7 mouse cellular contexts compared by ENCODE assay signal in genomic region chr8:123333091-123333587, GRCm38 (mm10). TPM values are rescaled to one million over a fixed set of nuclear protein-coding genes. Genes with fewer than 3 reads are reported as not detected.
A peak's percentile ranks its signal among the peaks of the same experiment; 100 is the strongest.
DNase-seq lines count a peak whose midpoint lies in the region; ATAC-seq and TF ChIP-seq lines count a peak whose summit lies in the region.

No protein-coding gene starts in this region.

- WGBS in embryonic facial prominence, embryonic 11.5 days = 3% methylated on average over 19 of the region's 21 CpGs
- 3% methylated on average over 21 of the region's 21 CpGs for WGBS in hindbrain, embryonic 14.5 days

- peak overlapping the region; percentile 2 for H3ac ChIP-seq in myocyte (ENCODE audit: control insufficient read depth, insufficient read length)

- peak; percentile 19; the same call in 1 of the 2 replicates for ATAC-seq in embryonic facial prominence, embryonic 11.5 days (replicated peaks; ENCODE audit: insufficient number of reproducible peaks, low FRiP score, low TSS enrichment, low read depth)
- ATAC-seq in hindbrain, embryonic 14.5 days (ENCODE audit: low FRiP score) = peak; percentile 26

- no peak for TF ChIP-seq POLR2A in myocyte (IDR thresholded peaks at IDR 0.05; ENCODE audit: insufficient read length, low read depth)

- intact Hi-C loops in left cerebral cortex, postnatal 36 days (cut with DNase I) = no loop called here
- intact Hi-C loops in gastrocnemius, postnatal 36 days (cut with DNase I) = no loop called here

- peak overlapping the region; percentile 92 for H3K4me2 ChIP-seq in embryonic facial prominence, embryonic 11.5 days (ENCODE audit: low read depth, low read length)
- peak overlapping the region; percentile 86 for H3K4me2 ChIP-seq in hindbrain, embryonic 14.5 days (replicated peaks)
- peak overlapping the region; percentile 64 for H3K4me2 ChIP-seq in myocyte (ENCODE audit: low read depth)

- no peaks in the 10 kb centered on the region for H3K9me3 ChIP-seq in embryonic facial prominence, embryonic 11.5 days (replicated peaks; ENCODE audit: control insufficient read depth, low read length)
- H3K9me3 ChIP-seq in hindbrain, embryonic 14.5 days (ENCODE audit: control insufficient read depth, low read length) = no peaks in the 10 kb centered on the region

- H3K4me1 ChIP-seq in embryonic facial prominence, embryonic 11.5 days (ENCODE audit: control insufficient read depth, insufficient read depth, low read length) = peaks cover 3% of the 10 kb centered on the region
- peaks cover 17% of the 10 kb centered on the region for H3K4me1 ChIP-seq in hindbrain, embryonic 14.5 days (replicated peaks; ENCODE audit: control insufficient read depth, insufficient read depth, low read length)

- peak; percentile 16 to 22 for DNase-seq in left cerebral cortex, postnatal 36 days (ENCODE audit: low spot score in 2 of 2)
- no peak for DNase-seq in left cerebral cortex, adult 8-10 months (ENCODE audit: low spot score in 2 of 2)
- no peak for DNase-seq in embryonic facial prominence, embryonic 11.5 days (ENCODE audit: low spot score)
- DNase-seq in hindbrain, embryonic 14.5 days (ENCODE audit: low spot score) = peak; percentile 38
- no peak for DNase-seq in thymus, adult 18-20 months
- DNase-seq in gastrocnemius, postnatal 36 days = no peak

- H3K4me3 ChIP-seq in embryonic facial prominence, embryonic 11.5 days (ENCODE audit: low read depth, low read length) = peak overlapping the region; percentile 60
- peak overlapping the region; percentile 93 for H3K4me3 ChIP-seq in hindbrain, embryonic 14.5 days (replicated peaks; ENCODE audit: low read length)
- peak overlapping the region; percentile 22 for H3K4me3 ChIP-seq in myocyte

- H3K27me3 ChIP-seq in embryonic facial prominence, embryonic 11.5 days (ENCODE audit: control insufficient read depth, insufficient read depth, low read length) = 0 out of 2 replicates have a peak, but pooled peaks cover 4% of the 10 kb centered on the region
- no peaks in the 10 kb centered on the region for H3K27me3 ChIP-seq in hindbrain, embryonic 14.5 days (ENCODE audit: control insufficient read depth, insufficient read depth, low read length)
- no peaks in the 10 kb centered on the region for H3K27me3 ChIP-seq in myocyte (ENCODE audit: control insufficient read depth, insufficient read depth, insufficient read length)

- no peaks in the 10 kb centered on the region for H3K79me2 ChIP-seq in myocyte (ENCODE audit: control insufficient read depth, insufficient read depth)

- H3K36me3 ChIP-seq in embryonic facial prominence, embryonic 11.5 days (replicated peaks; ENCODE audit: control insufficient read depth, insufficient read depth, low read depth, low read length) = no peaks in the 10 kb centered on the region
- H3K36me3 ChIP-seq in hindbrain, embryonic 14.5 days (replicated peaks; ENCODE audit: control insufficient read depth, insufficient read depth) = no peaks in the 10 kb centered on the region
- no peaks in the 10 kb centered on the region for H3K36me3 ChIP-seq in myocyte (ENCODE audit: control insufficient read depth, insufficient read depth)

- no peak overlapping the region for H3K27ac ChIP-seq in embryonic facial prominence, embryonic 11.5 days (replicated peaks; ENCODE audit: low read depth, low read length)
- H3K27ac ChIP-seq in hindbrain, embryonic 14.5 days = peak overlapping the region; percentile 98

- H3K9ac ChIP-seq in embryonic facial prominence, embryonic 11.5 days (replicated peaks; ENCODE audit: low read length) = peak overlapping the region; percentile 60
- peak overlapping the region; percentile 96 for H3K9ac ChIP-seq in hindbrain, embryonic 14.5 days

TF ChIP-seq in myocyte, 11 proteins besides CTCF, POLR2A, EP300 and RAD21:
- TF ChIP-seq TCF12 (IDR thresholded peaks at IDR 0.05; ENCODE audit: insufficient read depth, poor library complexity, severe bottlenecking) (no peak), TCF3 (IDR thresholded peaks at IDR 0.05; ENCODE audit: insufficient read length, low read depth) (no peak), E2F4 (IDR thresholded peaks at IDR 0.05; ENCODE audit: insufficient read depth) (no peak), MYOD1 (IDR thresholded peaks at IDR 0.05; ENCODE audit: control insufficient read depth in 1 of 3, insufficient read length in 2 of 3, low read depth in 2 of 3) (no peak), POLR2AphosphoS2 (IDR thresholded peaks at IDR 0.05; ENCODE audit: insufficient read length, low read depth) (no peak), REST (IDR thresholded peaks at IDR 0.05; ENCODE audit: insufficient read depth, insufficient read length) (no peak), MAX (IDR thresholded peaks at IDR 0.05; ENCODE audit: low read depth) (no peak), CEBPB (IDR thresholded peaks at IDR 0.05; ENCODE audit: insufficient read depth, poor library complexity, severe bottlenecking) (no peak)

RNA-seq across cellular contexts. Expression of gene Spire2, which starts 0.6 kb away (rescaled TPM):
- total RNA-seq in left cerebral cortex, postnatal 36 days (2021) = 10 to 100 TPM; 14.8 to 18.2 TPM
- 10 to 100 TPM; 17.3 to 19.0 (median 18.1) TPM for total RNA-seq in left cerebral cortex, adult 8-10 months (2022)
- polyA plus RNA-seq in embryonic facial prominence, embryonic 11.5 days (2014; fragmentation: Nextera tagmentation; extraction: Ambion mirVana) = 3.1 and 3.4 TPM in 2 replicates
- polyA plus RNA-seq in hindbrain, embryonic 14.5 days (2014; fragmentation: Nextera tagmentation; extraction: Ambion mirVana) = 32.4 and 33.1 TPM in 2 replicates
- polyA plus RNA-seq in myocyte (2012; fragmentation: generic; extraction: Trizol) = 6.8 TPM
- under 1 TPM in 1 of 2 experiments, not detected in 1; 0.27 TPM for total RNA-seq in gastrocnemius, postnatal 36 days (2021)

RNA-seq across cellular contexts. Expression of gene Fanca, which starts 14.8 kb away (rescaled TPM):
- 1 to 10 TPM; 2.7 TPM for total RNA-seq in left cerebral cortex, postnatal 36 days (2021)
- 1 to 10 TPM; 1.3 to 2.8 (median 2.2) TPM for total RNA-seq in left cerebral cortex, adult 8-10 months (2022)
- 29.5 and 34.6 TPM in 2 replicates for polyA plus RNA-seq in embryonic facial prominence, embryonic 11.5 days (2014; fragmentation: Nextera tagmentation; extraction: Ambion mirVana)
- polyA plus RNA-seq in hindbrain, embryonic 14.5 days (2014; fragmentation: Nextera tagmentation; extraction: Ambion mirVana) = 7.4 and 8.3 TPM in 2 replicates
- polyA plus RNA-seq in myocyte (2012; fragmentation: generic; extraction: Trizol) = 4.0 TPM
- under 1 TPM; 0.28 to 0.42 TPM for total RNA-seq in gastrocnemius, postnatal 36 days (2021)

RNA-seq across cellular contexts. Expression of gene Tcf25, which starts 40.4 kb away (rescaled TPM):
- 100 to 1,000 TPM; 543 to 593 TPM for total RNA-seq in left cerebral cortex, postnatal 36 days (2021)
- total RNA-seq in left cerebral cortex, adult 8-10 months (2022) = 100 to 1,000 TPM; 555 to 559 (median 558) TPM
- polyA plus RNA-seq in embryonic facial prominence, embryonic 11.5 days (2014; fragmentation: Nextera tagmentation; extraction: Ambion mirVana) = 151 TPM in 2 replicates
- 371 and 380 TPM in 2 replicates for polyA plus RNA-seq in hindbrain, embryonic 14.5 days (2014; fragmentation: Nextera tagmentation; extraction: Ambion mirVana)
- 177 TPM for polyA plus RNA-seq in myocyte (2012; fragmentation: generic; extraction: Trizol)
- total RNA-seq in gastrocnemius, postnatal 36 days (2021) = 100 to 1,000 TPM; 136 to 137 TPM

Comparison
In these comparisons a context has a peak if more than half of its experiments do, and no peak if none do; other contexts are left out.
1. DNase-seq: peak in left cerebral cortex, postnatal 36 days (2 of 2) and hindbrain, embryonic 14.5 days (single experiment); none in left cerebral cortex, adult 8-10 months (0 of 2), embryonic facial prominence, embryonic 11.5 days (single experiment), thymus, adult 18-20 months (0 of 2) and gastrocnemius, postnatal 36 days (0 of 2).
2. H3K4me3 ChIP-seq: peak in every context shown above with its lines; median percentile 93 in hindbrain, embryonic 14.5 days; 60 in embryonic facial prominence, embryonic 11.5 days; 22 in myocyte.
3. RNA of gene Spire2, which starts 0.6 kb away (total RNA-seq): 14.8 to 18.2 TPM in left cerebral cortex, postnatal 36 days and 17.3 to 19.0 TPM in left cerebral cortex, adult 8-10 months; 0.27 TPM in gastrocnemius, postnatal 36 days; every median in the first group is over 10 times any median in the second.
4. Peak in every context shown above with its lines, with median percentiles within 50 percentile points of each other: H3K4me2 ChIP-seq.